Mouse (Mus musculus): ENCODE results near the gene Celsr3. TPM values are rescaled to one million over a fixed set of nuclear protein-coding genes. Genes with fewer than 3 reads are reported as not detected.

Celsr3 gene
- polyA plus RNA-seq, 1 experiment from 2014 or later = 16.8 TPM

- Histone ChIP-seq H3K27ac (ENCODE audit: low read depth, low read length) (no peak overlapping the region), H3K36me3 (ENCODE audit: control insufficient read depth, insufficient read depth, low read length) (no peaks in the 10 kb centered on the region), H3K4me3 (ENCODE audit: low read depth, low read length) (no peak overlapping the region), H3K9me3 (ENCODE audit: control insufficient read depth, low read length) (no peaks in the 10 kb centered on the region), H3K9ac (ENCODE audit: low read depth, low read length) (no peak overlapping the region), H3K4me2 (replicated peaks; ENCODE audit: low read depth, low read length) (no peak overlapping the region), H3K4me1 (replicated peaks; ENCODE audit: control insufficient read depth, insufficient read depth, low read length) (peaks cover 6% of the 10 kb centered on the region; the same call in 1 of the 2 replicates), H3K27me3 (ENCODE audit: control insufficient read depth, insufficient read depth, low read length) (no peaks in the 10 kb centered on the region)
- 90% methylated on average over 1 of the region's 1 CpGs for WGBS
- ATAC-seq (ENCODE audit: low FRiP score) = no peak
- no peak for DNase-seq (ENCODE audit: low spot score)
These were observed 39.6 kb upstream of the Celsr3 start for GRCm38 (mm10) chr9:108786494-108786893.

- WGBS = 90% methylated on average over 2 of the region's 2 CpGs
- peaks cover 6% of the 10 kb centered on the region; the same call in 1 of the 2 replicates for H3K4me1 ChIP-seq (replicated peaks; ENCODE audit: control insufficient read depth, insufficient read depth, low read length)
These were observed 39.0 kb upstream of the Celsr3 start for GRCm38 (mm10) chr9:108787080-108787479.

GRCm38 (mm10) chr9:108788713-108789112 lies 37.4 kb upstream of the Celsr3 start:
- no peaks in the 10 kb centered on the region for H3K36me3 ChIP-seq (ENCODE audit: control insufficient read depth, insufficient read depth, low read length)
- no peak overlapping the region for H3K4me3 ChIP-seq (ENCODE audit: low read depth, low read length)
- H3K27ac ChIP-seq (ENCODE audit: low read depth, low read length) = no peak overlapping the region
- no peak overlapping the region for H3K4me2 ChIP-seq (replicated peaks; ENCODE audit: low read depth, low read length)
- H3K9me3 ChIP-seq (ENCODE audit: control insufficient read depth, low read length) = no peaks in the 10 kb centered on the region
- no peak for ATAC-seq (ENCODE audit: low FRiP score)
- DNase-seq (ENCODE audit: low spot score) = no peak
- peaks cover 3% of the 10 kb centered on the region; the same call in 1 of the 2 replicates for H3K4me1 ChIP-seq (replicated peaks; ENCODE audit: control insufficient read depth, insufficient read depth, low read length)
- no peaks in the 10 kb centered on the region for H3K27me3 ChIP-seq (ENCODE audit: control insufficient read depth, insufficient read depth, low read length)
- WGBS = 82% methylated on average over 3 of the region's 3 CpGs
- H3K9ac ChIP-seq (ENCODE audit: low read depth, low read length) = no peak overlapping the region

More at GRCm38 (mm10) chr9:108787080-108787479, 39.0 kb upstream of the Celsr3 start:
- H3K4me3 ChIP-seq (ENCODE audit: low read depth, low read length) = no peak overlapping the region
- no peak overlapping the region for H3K4me2 ChIP-seq (replicated peaks; ENCODE audit: low read depth, low read length)
- no peaks in the 10 kb centered on the region for H3K36me3 ChIP-seq (ENCODE audit: control insufficient read depth, insufficient read depth, low read length)
- H3K27me3 ChIP-seq (ENCODE audit: control insufficient read depth, insufficient read depth, low read length) = no peaks in the 10 kb centered on the region
- DNase-seq (ENCODE audit: low spot score) = no peak
- ATAC-seq (ENCODE audit: low FRiP score) = no peak
- no peaks in the 10 kb centered on the region for H3K9me3 ChIP-seq (ENCODE audit: control insufficient read depth, low read length)
- H3K9ac ChIP-seq (ENCODE audit: low read depth, low read length) = no peak overlapping the region
- no peak overlapping the region for H3K27ac ChIP-seq (ENCODE audit: low read depth, low read length)

DNA sequence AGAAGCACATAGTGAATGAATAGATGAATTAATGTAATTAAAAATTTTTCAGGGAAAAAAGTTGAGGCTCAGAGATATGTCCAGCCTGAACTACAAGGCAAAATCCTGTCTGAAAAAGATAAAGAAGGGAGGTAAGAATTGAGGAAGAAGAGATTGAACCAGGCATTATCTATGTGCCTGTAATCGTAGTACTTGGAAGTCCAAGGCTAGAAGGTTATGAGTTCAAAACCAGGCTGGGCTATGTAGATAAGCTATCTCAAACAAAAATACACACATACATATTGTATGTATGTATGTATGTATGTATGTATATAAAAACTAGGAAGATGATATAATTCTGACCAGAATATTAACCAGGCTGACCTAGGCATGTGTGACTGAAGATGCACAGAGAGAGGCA lies 33.8 kb upstream of the Celsr3 start:
- H3K36me3 ChIP-seq (ENCODE audit: control insufficient read depth, insufficient read depth, low read length) = 0 out of 2 replicates have a peak, but pooled peaks cover 3% of the 10 kb centered on the region
- no peaks in the 10 kb centered on the region for H3K27me3 ChIP-seq (ENCODE audit: control insufficient read depth, insufficient read depth, low read length)
- DNase-seq (ENCODE audit: low spot score) (no peak), ATAC-seq (ENCODE audit: low FRiP score) (no peak)
- WGBS = 94% methylated on average over 1 of the region's 1 CpGs
- H3K27ac ChIP-seq (ENCODE audit: low read depth, low read length) = no peak overlapping the region
- no peaks in the 10 kb centered on the region for H3K9me3 ChIP-seq (ENCODE audit: control insufficient read depth, low read length)
- H3K4me3 ChIP-seq (ENCODE audit: low read depth, low read length) = no peak overlapping the region
- no peak overlapping the region for H3K4me2 ChIP-seq (replicated peaks; ENCODE audit: low read depth, low read length)
- no peak overlapping the region for H3K9ac ChIP-seq (ENCODE audit: low read depth, low read length)
- H3K4me1 ChIP-seq (replicated peaks; ENCODE audit: control insufficient read depth, insufficient read depth, low read length) = no peaks in the 10 kb centered on the region; the same call in 1 of the 2 replicates

- ATAC-seq (ENCODE audit: low FRiP score) (no peak), DNase-seq (ENCODE audit: low spot score) (no peak)
- Histone ChIP-seq H3K27ac (ENCODE audit: low read depth, low read length) (no peak overlapping the region), H3K27me3 (ENCODE audit: control insufficient read depth, insufficient read depth, low read length) (no peaks in the 10 kb centered on the region), H3K9me3 (ENCODE audit: control insufficient read depth, low read length) (no peaks in the 10 kb centered on the region), H3K4me3 (ENCODE audit: low read depth, low read length) (no peak overlapping the region), H3K4me2 (replicated peaks; ENCODE audit: low read depth, low read length) (no peak overlapping the region), H3K36me3 (ENCODE audit: control insufficient read depth, insufficient read depth, low read length) (0 out of 2 replicates have a peak, but pooled peaks cover 6% of the 10 kb centered on the region), H3K4me1 (replicated peaks; ENCODE audit: control insufficient read depth, insufficient read depth, low read length) (no peaks in the 10 kb centered on the region; the same call in 1 of the 2 replicates), H3K9ac (ENCODE audit: low read depth, low read length) (no peak overlapping the region)
- WGBS = 66% methylated on average over 3 of the region's 3 CpGs
These were observed 33.4 kb upstream of the Celsr3 start for GRCm38 (mm10) chr9:108792730-108793129.

DNA sequence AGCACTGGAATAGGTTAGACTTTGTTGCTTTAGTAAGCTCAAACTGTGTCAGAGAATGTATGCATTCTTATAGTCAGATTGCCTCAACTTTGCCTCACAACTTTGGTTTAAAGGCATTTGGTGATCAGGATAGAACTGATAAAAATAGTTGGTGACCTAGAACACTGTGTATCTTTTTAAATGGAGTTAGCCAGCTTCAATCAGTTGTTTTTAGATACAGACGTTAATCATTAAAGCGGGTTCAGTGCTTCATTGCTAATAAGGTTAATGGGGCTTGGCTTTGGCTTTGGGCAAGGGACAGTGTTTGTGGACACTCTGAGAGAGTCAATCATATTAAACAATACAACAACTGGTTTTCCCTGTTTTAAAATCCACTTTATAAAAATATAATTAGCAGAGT lies 30.8 kb upstream of the Celsr3 start:
- H3K36me3 ChIP-seq (ENCODE audit: control insufficient read depth, insufficient read depth, low read length) = peaks cover 10% of the 10 kb centered on the region; the same call in 1 of the 2 replicates
- no peak for ATAC-seq (ENCODE audit: low FRiP score)
- WGBS = 64% methylated on average over 2 of the region's 2 CpGs

GRCm38 (mm10) chr9:108795762-108796161 lies 30.4 kb upstream of the Celsr3 start:
- WGBS = 41% methylated on average over 11 of the region's 11 CpGs
- Histone ChIP-seq H3K4me3 (ENCODE audit: low read depth, low read length) (no peak overlapping the region), H3K9ac (ENCODE audit: low read depth, low read length) (no peak overlapping the region), H3K4me2 (replicated peaks; ENCODE audit: low read depth, low read length) (no peak overlapping the region), H3K4me1 (replicated peaks; ENCODE audit: control insufficient read depth, insufficient read depth, low read length) (no peaks in the 10 kb centered on the region), H3K27ac (ENCODE audit: low read depth, low read length) (no peak overlapping the region), H3K9me3 (ENCODE audit: control insufficient read depth, low read length) (no peaks in the 10 kb centered on the region), H3K36me3 (ENCODE audit: control insufficient read depth, insufficient read depth, low read length) (peaks cover 10% of the 10 kb centered on the region; the same call in 1 of the 2 replicates), H3K27me3 (ENCODE audit: control insufficient read depth, insufficient read depth, low read length) (no peaks in the 10 kb centered on the region)
- DNase-seq (ENCODE audit: low spot score) = no peak
- ATAC-seq (ENCODE audit: low FRiP score) = 0 out of 2 replicates have a peak, but pooled peaks have one; percentile 57

More for the DNA sequence above, 30.8 kb upstream of the Celsr3 start:
- no peaks in the 10 kb centered on the region for H3K4me1 ChIP-seq (replicated peaks; ENCODE audit: control insufficient read depth, insufficient read depth, low read length)
- DNase-seq (ENCODE audit: low spot score) = no peak
- H3K27ac ChIP-seq (ENCODE audit: low read depth, low read length) = no peak overlapping the region
- no peaks in the 10 kb centered on the region for H3K9me3 ChIP-seq (ENCODE audit: control insufficient read depth, low read length)
- no peak overlapping the region for H3K4me3 ChIP-seq (ENCODE audit: low read depth, low read length)
- no peak overlapping the region for H3K4me2 ChIP-seq (replicated peaks; ENCODE audit: low read depth, low read length)
- H3K9ac ChIP-seq (ENCODE audit: low read depth, low read length) = no peak overlapping the region
- no peaks in the 10 kb centered on the region for H3K27me3 ChIP-seq (ENCODE audit: control insufficient read depth, insufficient read depth, low read length)

GRCm38 (mm10) chr9:108796351-108796981 lies 29.7 kb upstream of the Celsr3 start:
- Histone ChIP-seq H3K4me1 (replicated peaks; ENCODE audit: control insufficient read depth, insufficient read depth, low read length) (no peaks in the 10 kb centered on the region), H3K9me3 (ENCODE audit: control insufficient read depth, low read length) (no peaks in the 10 kb centered on the region), H3K27me3 (ENCODE audit: control insufficient read depth, insufficient read depth, low read length) (no peaks in the 10 kb centered on the region), H3K27ac (ENCODE audit: low read depth, low read length) (no peak overlapping the region), H3K4me3 (ENCODE audit: low read depth, low read length) (no peak overlapping the region), H3K4me2 (replicated peaks; ENCODE audit: low read depth, low read length) (no peak overlapping the region), H3K9ac (ENCODE audit: low read depth, low read length) (no peak overlapping the region), H3K36me3 (ENCODE audit: control insufficient read depth, insufficient read depth, low read length) (peaks cover 10% of the 10 kb centered on the region; the same call in 1 of the 2 replicates)
- DNase-seq (ENCODE audit: low spot score) (no peak), ATAC-seq (ENCODE audit: low FRiP score) (no peak)
- 90% methylated on average over 4 of the region's 4 CpGs for WGBS

GRCm38 (mm10) chr9:108797477-108797876 lies 28.6 kb upstream of the Celsr3 start:
- Histone ChIP-seq H3K27ac (ENCODE audit: low read depth, low read length) (no peak overlapping the region), H3K9me3 (ENCODE audit: control insufficient read depth, low read length) (no peaks in the 10 kb centered on the region), H3K4me2 (replicated peaks; ENCODE audit: low read depth, low read length) (no peak overlapping the region), H3K36me3 (ENCODE audit: control insufficient read depth, insufficient read depth, low read length) (peaks cover 10% of the 10 kb centered on the region; the same call in 1 of the 2 replicates), H3K9ac (ENCODE audit: low read depth, low read length) (no peak overlapping the region), H3K4me3 (ENCODE audit: low read depth, low read length) (no peak overlapping the region), H3K4me1 (replicated peaks; ENCODE audit: control insufficient read depth, insufficient read depth, low read length) (no peaks in the 10 kb centered on the region), H3K27me3 (ENCODE audit: control insufficient read depth, insufficient read depth, low read length) (no peaks in the 10 kb centered on the region)
- ATAC-seq (ENCODE audit: low FRiP score) (no peak), DNase-seq (ENCODE audit: low spot score) (no peak)
- 86% methylated on average over 7 of the region's 7 CpGs for WGBS

Measured in hindbrain, embryonic 11.5 days (tissue).